Mouse (Mus musculus): Measurements from ENCODE around the gene Ccdc27.

DNA sequence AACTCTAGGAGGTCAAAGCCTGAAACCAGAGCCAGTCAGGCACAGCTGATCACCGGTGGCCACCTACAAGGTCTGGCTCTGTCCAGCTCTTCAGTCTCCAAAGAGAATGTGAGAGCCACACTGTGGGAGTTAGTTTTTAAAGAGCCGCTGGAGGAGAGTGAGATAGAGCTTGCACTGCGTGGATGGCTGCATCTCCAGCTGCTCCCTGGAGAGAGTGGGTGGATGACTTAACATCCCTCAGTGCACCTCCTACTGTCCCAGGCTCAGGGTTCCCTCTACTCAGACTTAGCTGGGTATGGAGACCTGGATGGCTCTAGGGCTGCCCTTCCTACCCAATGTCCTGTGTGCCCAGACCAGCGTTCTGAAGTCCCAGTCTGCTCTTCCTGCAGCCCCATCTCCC lies 37.7 kb upstream of the Ccdc27 start:
- TF ChIP-seq POLR2A (IDR thresholded peaks at IDR 0.05; ENCODE audit: control insufficient read depth, extremely low read depth, insufficient read depth, low read length, poor library complexity), result no peak
- no peak for TF ChIP-seq CTCF (IDR thresholded peaks at IDR 0.05; ENCODE audit: borderline replicate concordance, control insufficient read depth, extremely low read depth, insufficient read depth, low read length, poor library complexity)

Measured in thymus, adult 2 months (tissue).